Mouse (Mus musculus): ENCODE measurements around the gene Scai. TPM values are rescaled to one million over a fixed set of nuclear protein-coding genes. Genes with fewer than 3 reads are reported as not detected.
A peak's percentile ranks its signal among the peaks of the same experiment; 100 is the strongest.

Gene Scai
- polyA plus RNA-seq, 1 experiment: 0.78 TPM

DNA sequence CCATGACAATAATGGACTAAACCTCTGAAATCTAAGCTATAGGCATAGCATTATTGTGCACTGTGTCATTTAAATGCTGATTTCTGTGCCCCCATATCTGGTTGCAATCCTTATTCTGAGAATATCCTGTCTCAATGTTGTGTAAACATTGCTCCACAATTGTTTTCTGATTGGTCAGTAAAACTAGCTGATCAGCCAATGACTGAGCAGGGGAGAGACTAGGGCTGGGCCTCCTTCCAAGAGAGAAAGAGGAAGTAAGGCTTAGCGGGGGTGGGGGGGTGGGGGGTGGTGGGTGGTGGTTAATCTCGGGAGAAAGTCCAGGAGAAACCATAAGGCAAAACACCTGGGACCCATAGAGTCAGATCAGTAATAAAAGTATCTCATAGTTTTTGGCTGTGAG lies 42.5 kb downstream of the Scai start:
- Histone ChIP-seq H3K4me2 (ENCODE audit: low read depth) (no peak overlapping the region), H3K36me3 (ENCODE audit: control insufficient read depth, insufficient read depth) (no peaks in the 10 kb centered on the region), H3K27me3 (ENCODE audit: control insufficient read depth, insufficient read depth, insufficient read length) (no peaks in the 10 kb centered on the region), H3K4me3 (no peak overlapping the region), H3K79me2 (ENCODE audit: control insufficient read depth, insufficient read depth) (no peaks in the 10 kb centered on the region), H3ac (ENCODE audit: control insufficient read depth, insufficient read length) (no peak overlapping the region)
- TF ChIP-seq MYOD1 (IDR thresholded peaks at IDR 0.05; ENCODE audit: control insufficient read depth in 1 of 3, insufficient read length in 2 of 3, low read depth in 2 of 3) (no peak), MYOG (IDR thresholded peaks at IDR 0.05; ENCODE audit: control insufficient read depth in 1 of 3, insufficient read depth in 1 of 3, insufficient read length in 2 of 3, low read depth in 2 of 3) (no peak), POLR2AphosphoS2 (IDR thresholded peaks at IDR 0.05; ENCODE audit: insufficient read length, low read depth) (no peak), TCF3 (IDR thresholded peaks at IDR 0.05; ENCODE audit: insufficient read length, low read depth) (no peak), CEBPB (IDR thresholded peaks at IDR 0.05; ENCODE audit: insufficient read depth, poor library complexity, severe bottlenecking) (no peak), MAX (IDR thresholded peaks at IDR 0.05; ENCODE audit: low read depth) (no peak), TCF12 (IDR thresholded peaks at IDR 0.05; ENCODE audit: insufficient read depth, poor library complexity, severe bottlenecking) (no peak), POLR2A (IDR thresholded peaks at IDR 0.05; ENCODE audit: insufficient read length, low read depth) (no peak), REST (IDR thresholded peaks at IDR 0.05; ENCODE audit: insufficient read depth, insufficient read length) (no peak), E2F4 (IDR thresholded peaks at IDR 0.05; ENCODE audit: insufficient read depth) (no peak), USF1 (IDR thresholded peaks at IDR 0.05; ENCODE audit: low read depth) (no peak), SRF (IDR thresholded peaks at IDR 0.05; ENCODE audit: control insufficient read depth, insufficient read length, low read depth) (no peak)

GRCm38 (mm10) chr2:39146469-39146868 lies 44.1 kb downstream of the Scai start:
- Histone ChIP-seq H3K4me3 (no peak overlapping the region), H3K36me3 (ENCODE audit: control insufficient read depth, insufficient read depth) (no peaks in the 10 kb centered on the region), H3ac (ENCODE audit: control insufficient read depth, insufficient read length) (no peak overlapping the region), H3K79me2 (ENCODE audit: control insufficient read depth, insufficient read depth) (no peaks in the 10 kb centered on the region), H3K4me2 (ENCODE audit: low read depth) (no peak overlapping the region), H3K27me3 (ENCODE audit: control insufficient read depth, insufficient read depth, insufficient read length) (no peaks in the 10 kb centered on the region)
- no peak for TF ChIP-seq CEBPB (IDR thresholded peaks at IDR 0.05; ENCODE audit: insufficient read depth, poor library complexity, severe bottlenecking)
- TF ChIP-seq USF1 (IDR thresholded peaks at IDR 0.05; ENCODE audit: low read depth): no peak
- no peak for TF ChIP-seq TCF3 (IDR thresholded peaks at IDR 0.05; ENCODE audit: insufficient read length, low read depth)
- no peak for TF ChIP-seq TCF12 (IDR thresholded peaks at IDR 0.05; ENCODE audit: insufficient read depth, poor library complexity, severe bottlenecking)
- TF ChIP-seq MAX (IDR thresholded peaks at IDR 0.05; ENCODE audit: low read depth): no peak
- no peak for TF ChIP-seq SRF (IDR thresholded peaks at IDR 0.05; ENCODE audit: control insufficient read depth, insufficient read length, low read depth)
- TF ChIP-seq POLR2A (IDR thresholded peaks at IDR 0.05; ENCODE audit: insufficient read length, low read depth): no peak
- TF ChIP-seq E2F4 (IDR thresholded peaks at IDR 0.05; ENCODE audit: insufficient read depth): no peak
- no peak for TF ChIP-seq REST (IDR thresholded peaks at IDR 0.05; ENCODE audit: insufficient read depth, insufficient read length)

GRCm38 (mm10) chr2:39142357-39142948 lies 48.1 kb downstream of the Scai start:
- no peak overlapping the region for H3K4me2 ChIP-seq (ENCODE audit: low read depth)
- H3K79me2 ChIP-seq (ENCODE audit: control insufficient read depth, insufficient read depth): no peaks in the 10 kb centered on the region
- H3K36me3 ChIP-seq (ENCODE audit: control insufficient read depth, insufficient read depth): no peaks in the 10 kb centered on the region
- no peaks in the 10 kb centered on the region for H3K27me3 ChIP-seq (ENCODE audit: control insufficient read depth, insufficient read depth, insufficient read length)
- no peak overlapping the region for H3ac ChIP-seq (ENCODE audit: control insufficient read depth, insufficient read length)
- no peak overlapping the region for H3K4me3 ChIP-seq
- TF ChIP-seq USF1 (IDR thresholded peaks at IDR 0.05; ENCODE audit: low read depth) (no peak), TCF3 (IDR thresholded peaks at IDR 0.05; ENCODE audit: insufficient read length, low read depth) (no peak), MAX (IDR thresholded peaks at IDR 0.05; ENCODE audit: low read depth) (no peak), TCF12 (IDR thresholded peaks at IDR 0.05; ENCODE audit: insufficient read depth, poor library complexity, severe bottlenecking) (no peak), POLR2A (IDR thresholded peaks at IDR 0.05; ENCODE audit: insufficient read length, low read depth) (no peak), CEBPB (IDR thresholded peaks at IDR 0.05; ENCODE audit: insufficient read depth, poor library complexity, severe bottlenecking) (no peak), E2F4 (IDR thresholded peaks at IDR 0.05; ENCODE audit: insufficient read depth) (no peak), MYOG (IDR thresholded peaks at IDR 0.05; ENCODE audit: control insufficient read depth in 1 of 3, insufficient read depth in 1 of 3, insufficient read length in 2 of 3, low read depth in 2 of 3) (no peak), MYOD1 (IDR thresholded peaks at IDR 0.05; ENCODE audit: control insufficient read depth in 1 of 3, insufficient read length in 2 of 3, low read depth in 2 of 3) (no peak), POLR2AphosphoS2 (IDR thresholded peaks at IDR 0.05; ENCODE audit: insufficient read length, low read depth) (no peak), SRF (IDR thresholded peaks at IDR 0.05; ENCODE audit: control insufficient read depth, insufficient read length, low read depth) (no peak), REST (IDR thresholded peaks at IDR 0.05; ENCODE audit: insufficient read depth, insufficient read length) (no peak)

- TF ChIP-seq MYOD1 (IDR thresholded peaks at IDR 0.05; ENCODE audit: control insufficient read depth in 1 of 3, insufficient read length in 2 of 3, low read depth in 2 of 3) (peak in 1 of 3 experiments; percentile 12), REST (IDR thresholded peaks at IDR 0.05; ENCODE audit: insufficient read depth, insufficient read length) (no peak), CEBPB (IDR thresholded peaks at IDR 0.05; ENCODE audit: insufficient read depth, poor library complexity, severe bottlenecking) (0 out of 2 replicates have a peak, but pooled peaks have one; percentile 6)
- no peaks in the 10 kb centered on the region for H3K79me2 ChIP-seq (ENCODE audit: control insufficient read depth, insufficient read depth)
- no peak overlapping the region for H3K4me3 ChIP-seq
- no peak overlapping the region for H3ac ChIP-seq (ENCODE audit: control insufficient read depth, insufficient read length)
- H3K27me3 ChIP-seq (ENCODE audit: control insufficient read depth, insufficient read depth, insufficient read length): no peaks in the 10 kb centered on the region
- H3K4me2 ChIP-seq (ENCODE audit: low read depth): peak overlapping the region; percentile 48
- no peaks in the 10 kb centered on the region for H3K36me3 ChIP-seq (ENCODE audit: control insufficient read depth, insufficient read depth)
Measured at GRCm38 (mm10) chr2:39140586-39141455, 49.7 kb downstream of the Scai start.
